Mouse (Mus musculus) left cerebral cortex, postnatal 36 days (tissue): Measurements from ENCODE around the gene Fam83e. TPM values are rescaled to one million over a fixed set of nuclear protein-coding genes. Genes with fewer than 3 reads are reported as not detected.
A peak's percentile ranks its signal among the peaks of the same experiment; 100 is the strongest.

ENCODE experiments used
- DNase-seq, 2 experiments: peaks; one replicate each; pipeline ENCODE4 v3.0.0; 2021 to 2022; ENCODE audit warnings: low spot score in 2 of 2, mixed read lengths in 1 of 2
- intact Hi-C: fragments of 180-260 bp; cut with DNase I; formaldehyde crosslinking; loops from one replicate; pipeline ENCODE4 v1.15.1; 2025
- total RNA-seq, 2 experiments: library from RNA; stranded (reverse); gene quantifications; 2 replicates each; pipeline ENCODE4 v1.2.3; 2021

Fam83e gene
- total RNA-seq, 2 experiments from 2014 or later, result not detected

DNA sequence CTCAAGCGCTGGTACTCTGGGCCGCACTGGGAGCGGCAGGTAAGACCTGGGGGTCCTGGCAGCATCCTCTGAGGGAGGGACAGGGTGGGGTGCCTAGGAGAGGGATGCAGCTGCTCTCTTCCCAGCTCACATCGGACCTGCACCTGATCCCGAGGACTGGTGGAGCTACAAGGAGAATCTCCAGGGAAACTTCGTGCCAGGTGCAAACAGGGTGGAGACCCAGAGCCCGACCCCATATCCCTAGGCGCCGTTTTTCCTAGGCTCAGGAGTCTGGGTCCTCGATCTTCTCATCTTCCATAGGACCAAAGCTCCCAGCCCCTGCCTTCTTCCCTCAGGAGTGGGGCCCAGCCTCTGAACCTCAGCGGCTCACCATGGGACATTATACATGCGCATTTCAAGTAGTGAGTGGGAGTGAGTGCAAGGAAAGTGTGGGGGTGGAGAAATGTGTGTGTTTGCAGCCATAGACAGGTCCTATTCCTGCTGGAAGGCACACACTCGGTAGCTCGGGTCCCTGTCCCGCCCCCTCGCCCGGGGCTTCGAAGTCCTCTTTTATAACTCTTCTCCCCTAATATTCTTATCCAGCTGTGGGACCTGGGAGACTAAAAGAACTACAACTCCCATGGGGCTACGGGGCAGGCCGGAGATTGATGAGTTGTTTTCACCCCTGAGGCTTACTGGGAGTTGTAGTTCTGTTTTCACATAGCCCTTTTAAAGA is 20.6 kb upstream of the Fam83e start:
- intact Hi-C loops, result loop anchor here (5.0 kb wide), 1 partner anchor 233 kb away; the partner anchor contains the start of gene Bax
- peak; percentile 83 to 84 for DNase-seq

DNA sequence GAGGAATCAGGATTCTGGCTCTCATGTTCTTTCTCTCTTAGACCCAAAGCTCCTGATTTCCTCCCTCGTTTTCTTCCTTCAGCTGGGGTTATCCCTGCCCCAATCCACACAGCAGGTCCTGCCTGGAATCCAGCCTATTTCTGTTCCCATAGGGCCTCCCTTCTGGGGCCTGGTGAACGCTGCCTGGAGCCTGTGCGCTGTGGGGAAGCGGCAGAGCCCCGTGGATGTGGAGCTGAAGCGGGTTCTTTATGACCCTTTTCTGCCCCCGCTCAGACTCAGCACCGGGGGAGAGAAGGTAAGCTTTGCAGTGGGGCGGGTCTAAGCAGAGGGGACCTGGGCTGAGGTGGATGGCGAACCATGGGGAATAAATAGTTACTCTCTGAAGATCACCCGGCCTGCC is 19.9 kb upstream of the Fam83e start:
- peak in 1 of 2 experiments; percentile 56 for DNase-seq
- intact Hi-C loops, result loop anchor here (5.0 kb wide), 1 partner anchor 234 kb away; the partner anchor contains the start of gene Bax

DNA sequence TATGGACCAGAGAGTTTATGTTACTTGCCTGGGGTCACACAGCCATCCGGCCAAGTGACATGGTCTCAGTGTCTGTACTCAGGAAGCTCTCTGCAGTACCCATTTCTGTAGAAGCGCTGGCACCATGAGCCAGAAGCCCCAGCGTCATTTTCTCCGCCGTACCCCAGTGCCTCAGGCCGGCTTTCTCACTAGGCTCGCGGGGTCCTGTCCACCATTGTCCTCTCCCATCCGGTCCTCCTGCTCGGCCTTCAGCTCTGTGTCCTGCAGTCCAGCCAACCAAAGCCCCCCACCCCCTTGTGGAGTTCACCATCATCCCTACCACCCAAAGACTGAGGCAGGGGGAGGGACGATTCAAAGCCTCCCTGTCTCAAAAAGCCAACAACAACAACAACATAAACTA is 19.4 kb upstream of the Fam83e start:
- intact Hi-C loops, result loop anchor here (5.0 kb wide), 1 partner anchor 234 kb away; the partner anchor contains the start of gene Bax
- no peak for DNase-seq

DNA sequence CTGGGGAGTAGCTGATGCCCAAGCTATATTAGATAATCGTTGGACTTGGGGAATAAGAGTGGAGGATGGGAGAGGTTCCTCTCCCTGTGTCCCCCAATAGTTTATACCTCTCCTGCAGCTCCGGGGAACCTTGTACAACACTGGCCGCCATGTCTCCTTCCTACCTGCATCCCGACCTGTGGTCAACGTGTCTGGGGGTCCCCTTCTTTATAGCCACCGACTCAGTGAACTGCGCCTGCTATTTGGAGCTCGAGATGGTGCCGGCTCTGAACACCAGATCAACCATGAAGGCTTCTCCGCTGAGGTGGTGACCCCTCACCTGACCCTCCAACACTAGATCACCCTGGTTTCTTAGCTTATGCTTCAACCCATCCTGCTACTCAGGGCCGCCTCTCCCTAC is 18.7 kb upstream of the Fam83e start:
- no peak for DNase-seq
- intact Hi-C loops, result loop anchor here (5.0 kb wide), 1 partner anchor 235 kb away; the partner anchor contains the start of gene Bax

DNA sequence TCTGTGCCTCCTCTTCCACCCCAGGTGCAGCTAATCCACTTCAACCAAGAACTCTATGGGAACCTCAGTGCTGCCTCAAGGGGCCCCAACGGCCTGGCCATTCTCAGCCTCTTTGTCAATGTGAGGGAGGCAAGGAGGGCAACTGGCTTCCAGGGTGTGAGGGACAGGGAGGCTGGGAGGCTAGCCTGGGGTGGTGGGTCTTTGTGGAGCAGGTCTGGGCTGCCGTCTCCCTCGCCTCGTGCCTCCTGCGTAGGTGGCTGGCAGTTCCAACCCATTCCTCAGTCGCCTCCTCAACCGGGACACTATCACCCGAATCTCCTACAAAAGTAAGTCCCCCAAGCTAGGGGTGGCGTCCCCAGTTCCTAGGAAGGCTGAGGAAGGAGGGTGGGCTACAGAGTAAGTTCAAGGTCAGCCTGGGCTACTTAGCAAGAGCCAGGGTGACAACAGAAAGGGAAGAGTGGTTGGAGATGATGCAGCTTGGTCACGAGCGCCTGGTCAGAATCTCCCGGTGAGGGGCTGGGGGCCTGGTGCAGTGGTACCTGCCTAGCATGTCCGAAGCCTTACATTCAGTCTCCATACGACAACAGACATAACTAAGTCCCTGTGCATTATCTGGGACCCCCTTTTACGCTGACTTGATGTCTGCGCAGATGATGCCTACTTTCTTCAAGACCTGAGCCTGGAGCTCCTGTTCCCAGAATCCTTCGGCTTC is 18.0 kb upstream of the Fam83e start:
- no peak for DNase-seq
- intact Hi-C loops, result loop anchor here (5.0 kb wide), 1 partner anchor 236 kb away; the partner anchor contains the start of gene Bax

DNA sequence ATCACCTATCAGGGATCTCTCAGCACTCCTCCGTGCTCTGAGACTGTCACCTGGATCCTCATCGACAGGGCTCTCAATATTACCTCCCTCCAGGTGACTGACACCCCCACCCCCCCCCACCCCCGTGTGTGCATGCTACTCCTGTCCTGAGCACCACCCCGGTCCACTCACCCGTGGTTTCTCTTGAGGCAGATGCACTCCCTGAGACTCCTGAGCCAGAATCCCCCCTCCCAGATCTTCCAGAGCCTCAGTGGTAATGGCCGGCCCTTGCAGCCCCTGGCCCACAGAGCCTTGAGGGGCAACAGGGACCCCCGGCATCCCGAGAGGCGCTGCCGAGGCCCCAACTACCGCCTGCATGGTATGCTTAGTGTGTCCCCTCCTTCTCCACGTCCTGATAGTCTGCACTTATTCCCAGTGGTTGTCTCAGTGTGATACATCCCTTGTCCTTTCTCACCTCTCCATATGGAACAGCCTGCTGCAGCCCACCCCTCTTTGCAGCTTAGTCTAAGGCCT is 17.4 kb upstream of the Fam83e start:
- DNase-seq, result no peak
- intact Hi-C loops, result loop anchor here (5.0 kb wide), 1 partner anchor 236 kb away; the partner anchor contains the start of gene Bax

DNA sequence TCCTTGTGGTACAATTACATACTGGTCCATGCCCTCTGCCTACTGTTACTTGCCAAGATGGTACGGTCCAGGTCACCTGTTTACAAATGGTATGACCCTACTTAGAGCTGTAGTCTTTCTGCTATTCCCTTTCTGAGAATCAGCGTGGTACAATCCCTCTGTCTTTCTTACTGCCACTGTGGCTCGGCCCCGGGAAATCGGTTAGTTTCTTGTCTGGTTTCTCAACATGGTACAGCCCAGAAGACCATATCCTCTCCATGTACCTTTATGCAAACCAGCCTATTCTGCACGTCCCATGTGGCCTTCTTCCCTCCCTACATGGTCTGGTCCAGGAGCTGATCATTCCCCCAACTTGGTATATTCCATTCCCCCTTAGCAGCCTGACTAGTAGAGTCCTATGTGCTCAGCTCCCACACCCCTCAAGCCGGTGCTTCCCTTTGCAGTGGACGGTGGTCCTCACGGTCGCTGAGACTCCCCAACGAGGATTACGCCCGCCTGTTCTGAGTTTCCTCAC is 16.9 kb upstream of the Fam83e start:
- DNase-seq, result peak; percentile 78 to 83
- intact Hi-C loops, result loop anchor here (5.0 kb wide), 1 partner anchor 237 kb away; the partner anchor contains the start of gene Bax

DNA sequence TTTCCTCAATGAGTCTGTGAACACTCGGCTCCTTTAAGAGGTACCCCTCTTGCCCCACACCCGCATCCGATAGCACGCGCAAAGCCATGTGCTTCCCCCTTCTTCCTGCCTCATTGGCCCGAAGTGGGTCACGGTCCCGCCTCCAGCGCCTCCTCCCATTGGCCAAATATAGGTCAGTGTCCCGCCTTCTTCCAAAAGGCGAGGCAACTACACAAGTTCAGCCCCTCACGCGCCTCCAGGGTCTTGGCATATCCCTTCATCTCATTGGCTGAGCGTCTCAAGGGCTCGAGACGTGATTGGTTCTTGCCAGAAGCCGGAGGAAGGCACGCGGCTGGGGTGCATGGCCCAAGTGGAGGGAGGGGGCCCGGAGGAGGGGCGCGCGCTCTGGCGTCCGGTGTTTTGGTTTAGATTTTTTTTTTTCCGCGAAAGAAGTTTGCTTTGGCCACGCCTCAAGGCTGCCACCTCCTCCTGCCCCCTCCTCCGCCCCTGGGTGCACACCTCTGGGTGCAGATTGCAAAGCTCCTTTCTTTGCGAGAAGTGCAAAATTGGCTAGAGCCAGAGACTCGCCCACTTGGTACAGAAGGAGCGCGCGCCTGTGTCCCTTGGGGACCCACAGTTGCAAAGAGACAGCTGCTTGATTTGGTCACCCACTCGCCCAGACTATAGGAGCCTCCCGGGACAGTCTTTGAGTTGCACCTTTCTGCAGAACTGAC is 16.1 kb upstream of the Fam83e start, which contains the start of gene Dbp:
Gene Dbp (plus strand): TSS at position 359 of the 713 bp plus-strand sequence.
- intact Hi-C loops, result loop anchor here (5.0 kb wide), 1 partner anchor 238 kb away; the partner anchor contains the start of gene Bax
- DNase-seq, result peak; percentile 100

DNA sequence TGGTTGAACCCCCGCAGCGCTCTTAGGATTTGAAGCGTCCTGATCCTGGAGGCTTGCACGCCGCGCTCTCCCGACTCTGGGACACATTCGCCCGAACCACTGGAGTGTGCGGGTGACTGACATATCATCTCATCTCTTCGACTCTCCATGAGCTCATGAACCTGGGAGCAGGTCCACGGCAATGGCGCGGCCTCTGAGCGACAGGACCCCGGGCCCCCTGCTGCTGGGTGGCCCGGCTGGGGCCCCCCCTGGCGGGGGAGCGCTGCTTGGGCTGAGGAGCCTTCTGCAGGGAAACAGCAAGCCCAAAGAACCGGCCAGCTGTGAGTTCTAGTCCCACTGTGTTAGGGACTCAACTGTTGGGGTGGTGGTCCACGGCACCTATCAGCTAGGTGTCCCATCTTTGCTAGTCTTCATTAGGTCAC is 15.6 kb upstream of the Fam83e start:
- DNase-seq, result no peak
- intact Hi-C loops, result no loop called here

DNA sequence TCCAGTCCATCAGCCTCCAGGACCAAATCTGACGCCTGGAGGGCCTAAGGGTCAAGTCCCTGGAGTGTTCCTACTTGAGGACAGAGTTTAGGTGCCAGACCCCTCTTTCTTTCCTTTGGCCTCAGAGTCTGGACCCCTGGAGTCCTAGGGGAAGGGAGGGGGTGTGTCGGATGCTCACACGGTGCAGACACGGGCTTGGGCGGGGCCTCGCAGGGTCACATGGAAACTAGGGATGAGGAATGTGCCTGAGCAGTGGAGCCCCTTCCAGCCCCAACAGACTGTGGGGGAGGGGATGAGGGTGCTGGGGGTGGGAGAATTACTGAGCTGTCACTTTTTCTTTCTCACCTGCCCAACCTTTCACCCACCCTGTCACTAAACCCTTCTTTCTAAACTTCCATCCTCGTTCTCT is 15.1 kb upstream of the Fam83e start:
- intact Hi-C loops, result no loop called here
- DNase-seq, result peak; percentile 84 to 87

DNA sequence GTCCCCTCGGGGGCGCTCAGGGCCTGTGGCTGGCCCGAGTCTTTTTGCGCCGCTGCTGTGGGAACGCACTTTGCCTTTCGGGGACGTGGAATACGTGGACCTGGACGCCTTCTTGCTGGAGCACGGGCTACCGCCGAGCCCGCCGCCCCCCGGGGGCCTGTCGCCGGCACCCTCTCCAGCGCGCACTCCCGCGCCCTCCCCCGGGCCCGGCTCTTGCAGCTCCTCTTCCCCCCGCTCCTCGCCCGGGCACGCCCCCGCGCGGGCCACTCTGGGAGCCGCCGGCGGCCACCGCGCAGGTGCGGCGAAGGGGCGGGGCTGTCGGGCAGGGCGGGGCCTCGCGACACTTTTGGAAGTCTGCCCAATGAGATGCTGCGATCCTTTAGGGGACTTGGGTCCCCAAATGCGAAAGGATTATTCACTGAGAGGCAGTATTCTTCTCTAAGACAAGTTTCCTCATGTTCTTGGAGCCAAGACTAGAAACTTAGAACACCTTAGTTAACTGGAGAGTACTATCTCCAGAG is 14.2 kb upstream of the Fam83e start:
- intact Hi-C loops, result no loop called here

DNA sequence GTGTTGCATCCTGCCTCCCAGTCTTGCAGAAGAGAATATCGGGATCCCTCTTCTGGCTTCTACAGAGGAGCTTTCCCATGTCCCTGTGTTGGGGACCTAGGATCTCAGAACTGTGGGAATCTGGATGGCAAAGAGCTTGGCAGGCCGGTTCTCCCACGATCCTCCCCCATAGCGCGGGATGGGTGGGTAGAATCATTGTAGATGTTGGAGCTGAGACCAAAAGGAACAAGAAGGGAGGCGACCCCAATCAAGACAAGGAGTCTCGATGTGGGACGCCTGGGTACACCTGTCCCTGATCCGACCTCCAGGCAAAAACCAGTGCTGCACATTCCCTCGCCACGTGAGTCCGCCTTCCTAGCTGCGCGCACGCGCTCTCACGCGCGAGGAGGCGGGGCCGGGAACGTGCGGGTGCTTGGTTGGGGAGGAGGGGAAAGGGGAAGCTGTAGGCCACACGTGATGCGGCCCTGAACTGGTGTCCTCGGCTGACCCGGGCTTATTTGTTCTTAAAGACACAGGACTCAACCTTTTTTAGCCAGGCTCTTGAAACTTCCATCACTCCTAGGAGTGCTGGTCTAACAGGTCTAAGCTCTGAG is 13.5 kb upstream of the Fam83e start:
- intact Hi-C loops, result no loop called here
- DNase-seq, result peak; percentile 95 to 96

More for the DNA sequence above, 14.2 kb upstream of the Fam83e start:
- DNase-seq, result peak; percentile 84 to 90

DNA sequence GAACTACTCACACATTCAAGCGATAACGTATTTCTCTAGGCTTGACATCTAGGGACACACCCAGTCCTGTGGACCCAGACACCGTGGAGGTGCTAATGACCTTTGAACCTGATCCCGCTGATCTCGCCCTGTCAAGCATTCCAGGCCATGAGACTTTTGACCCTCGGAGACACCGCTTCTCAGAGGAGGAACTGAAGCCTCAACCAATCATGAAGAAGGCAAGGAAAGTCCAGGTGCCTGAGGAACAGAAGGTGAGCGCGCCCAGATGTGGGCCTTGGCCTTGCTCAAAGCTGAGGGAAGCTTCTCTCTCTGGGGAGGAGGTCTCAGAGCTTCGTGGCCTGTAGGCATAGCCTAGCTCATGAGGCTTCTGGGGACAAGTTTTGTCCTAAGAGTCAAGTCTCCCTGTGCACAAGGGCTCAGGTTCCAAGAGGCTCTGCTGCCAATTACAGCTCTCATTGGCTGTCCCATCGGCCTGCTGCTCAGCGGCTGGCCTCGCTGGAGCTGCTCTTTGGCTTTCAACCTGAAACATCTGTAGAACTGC is 12.7 kb upstream of the Fam83e start:
- intact Hi-C loops, result no loop called here
- no peak for DNase-seq

DNA sequence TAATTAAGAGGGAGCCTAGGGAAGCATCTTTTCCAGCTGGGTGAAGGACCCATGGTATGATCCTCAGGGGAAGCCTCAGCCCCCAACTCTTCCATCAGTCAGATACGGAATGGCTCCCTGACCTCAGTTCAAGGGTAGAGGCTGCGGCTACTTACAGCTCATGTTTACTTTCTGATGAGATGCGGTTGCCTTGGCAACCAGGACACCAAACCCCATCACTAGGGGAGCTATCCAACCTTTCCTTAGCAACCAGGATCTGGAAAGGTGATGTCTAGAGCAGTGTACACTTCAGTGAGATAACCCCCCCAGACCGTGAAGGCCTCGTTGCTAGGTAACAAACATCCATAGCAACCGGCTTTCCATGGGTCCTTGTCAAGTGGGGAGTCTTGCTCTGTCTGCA is 12.0 kb upstream of the Fam83e start:
- DNase-seq, result no peak
- intact Hi-C loops, result no loop called here

DNA sequence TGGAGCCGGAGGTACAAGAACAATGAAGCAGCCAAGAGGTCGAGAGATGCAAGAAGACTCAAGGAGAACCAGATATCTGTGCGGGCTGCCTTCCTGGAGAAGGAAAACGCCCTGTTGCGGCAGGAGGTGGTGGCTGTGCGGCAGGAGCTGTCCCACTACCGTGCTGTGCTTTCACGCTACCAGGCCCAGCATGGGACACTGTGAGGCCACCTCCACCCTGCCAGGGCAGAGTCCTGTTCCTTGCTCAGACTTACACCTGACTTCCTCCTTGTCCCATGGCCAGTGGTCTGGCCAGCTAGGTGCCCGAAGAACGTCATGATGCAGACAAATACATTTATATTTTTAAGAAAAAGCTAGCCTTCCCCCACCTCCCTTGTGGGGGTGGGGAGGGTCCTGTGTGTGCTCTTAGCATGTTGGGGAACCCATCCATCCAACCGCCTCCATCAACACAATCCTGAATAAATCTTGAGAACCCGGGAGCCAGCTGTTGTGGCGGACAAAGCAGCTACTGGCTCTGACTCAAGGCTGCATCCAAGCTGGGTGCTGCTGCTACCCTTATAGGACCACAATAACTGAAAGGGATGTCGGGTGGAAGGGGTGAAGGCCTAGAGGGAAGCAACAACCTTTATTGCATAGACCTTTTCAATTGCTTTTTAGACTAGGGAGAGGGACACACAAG is 11.2 kb upstream of the Fam83e start:
- intact Hi-C loops, result no loop called here

DNA sequence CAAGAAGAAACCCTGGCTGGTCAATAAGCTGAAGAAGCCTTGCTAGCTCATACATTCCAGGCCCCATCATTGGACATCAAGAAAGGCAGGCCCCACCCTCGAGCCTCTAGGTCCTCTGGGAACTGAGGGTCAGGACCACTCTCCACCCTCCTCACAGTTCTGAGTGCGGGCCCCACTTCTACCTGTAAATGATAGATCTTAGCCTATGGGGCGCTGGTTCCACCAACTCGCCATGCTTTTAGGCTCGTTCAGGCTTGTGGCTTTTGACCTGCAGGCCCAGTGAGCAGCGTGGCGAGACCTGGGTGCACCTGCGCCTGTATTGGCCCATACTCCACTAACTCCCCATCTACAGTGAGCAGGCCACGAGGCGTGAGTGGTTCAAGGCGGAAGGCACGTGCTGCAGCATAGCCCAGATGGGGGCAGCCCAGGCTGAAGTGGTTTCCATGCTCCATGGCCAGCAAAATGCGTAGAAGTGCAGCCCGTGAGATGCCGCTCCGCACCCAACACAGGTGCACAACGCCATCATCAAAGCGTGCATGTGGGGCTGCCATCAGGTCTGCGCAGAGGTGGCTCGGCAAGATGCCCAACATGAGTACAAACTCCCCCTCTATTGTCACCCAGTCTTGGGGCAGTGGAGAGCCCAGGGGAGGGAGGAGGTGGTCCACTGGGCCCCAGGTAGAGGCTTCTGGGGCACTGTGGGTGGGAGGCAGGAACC is 10.4 kb upstream of the Fam83e start:
- DNase-seq, result peak; percentile 39 to 53
- intact Hi-C loops, result no loop called here

More for the DNA sequence above, 11.2 kb upstream of the Fam83e start:
- DNase-seq, result no peak

DNA sequence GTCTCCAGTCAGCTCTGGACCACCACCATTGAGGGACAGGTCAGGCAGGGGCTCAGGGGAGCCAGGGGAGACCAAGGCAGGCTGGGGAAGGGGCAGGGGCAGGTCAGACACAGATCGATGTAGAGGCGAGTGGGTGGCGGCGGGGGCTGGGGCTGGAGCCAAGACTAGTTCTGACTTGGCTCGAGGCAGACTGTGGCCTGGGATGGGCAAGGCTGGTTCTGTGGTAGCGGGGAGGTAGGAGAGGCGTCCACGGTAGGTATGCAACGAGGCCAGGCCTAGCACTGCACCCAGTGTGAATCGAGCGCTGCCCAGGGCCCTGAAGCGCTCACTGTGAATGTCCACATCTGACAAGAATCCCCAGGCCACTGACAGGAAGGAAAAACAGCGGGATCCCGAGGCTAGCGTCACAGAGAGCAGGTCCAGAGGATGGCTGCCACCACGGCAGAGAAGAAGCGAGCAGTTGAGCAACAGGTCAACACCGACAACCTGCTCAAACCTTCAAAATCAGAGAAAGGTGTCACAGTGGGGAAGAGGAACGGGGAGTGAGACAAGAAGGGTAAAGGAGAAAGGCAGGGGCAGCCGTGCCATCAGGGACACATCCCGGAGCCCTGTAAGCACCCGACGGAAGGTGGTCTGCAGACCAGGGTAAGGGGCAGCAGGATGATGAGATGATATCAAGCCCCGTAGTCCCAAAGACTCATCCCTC is 9.5 kb upstream of the Fam83e start:
- intact Hi-C loops, result no loop called here
- no peak for DNase-seq
